Mouse (Mus musculus) heart, adult 9 months (tissue): ENCODE measurements around the gene R3hdml.
A peak's percentile ranks its signal among the peaks of the same experiment; 100 is the strongest.
"Not testable (repeated sequence)": the region's sequence is repeated elsewhere in the genome, so short reads cannot be mapped to it uniquely, and the experiment has no call there.

Experiments used
- DNase-seq, 2 experiments: peaks; one replicate each; pipeline ENCODE4 v3.0.0; 2022; ENCODE audit warnings: low spot score in 2 of 2

Gene R3hdml

GRCm38 (mm10) chr2:163492018-163492417, at the start of gene R3hdml:
Gene R3hdml, plus strand, starts transcription at chr2:163492318.
- no peak for DNase-seq

GRCm38 (mm10) chr2:163443543-163443942, 48.6 kb upstream of the R3hdml start:
- DNase-seq, result peak; percentile 51 to 68

DNA sequence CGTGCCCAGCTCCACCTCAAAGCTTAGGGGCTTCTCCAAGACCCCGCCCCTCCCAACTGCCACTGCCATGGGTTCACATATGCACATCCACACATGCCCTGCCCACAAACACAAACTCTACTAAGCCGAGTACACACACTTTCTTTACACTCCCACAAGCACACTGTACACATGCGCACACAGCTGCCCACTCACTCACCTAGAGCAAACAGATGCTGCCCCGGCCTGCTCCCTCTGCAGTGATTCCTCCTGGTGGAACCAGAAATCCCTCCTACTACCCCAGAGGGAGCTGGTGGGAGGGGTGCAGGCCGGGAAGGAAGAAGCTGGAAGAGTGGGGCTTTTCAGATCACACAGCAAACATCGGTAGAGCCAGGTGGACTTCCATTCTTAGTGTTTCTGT, 48.1 kb upstream of the R3hdml start:
- DNase-seq, result no peak

GRCm38 (mm10) chr2:163447375-163447774, 44.7 kb upstream of the R3hdml start:
- DNase-seq, result no peak

GRCm38 (mm10) chr2:163449276-163449675, 42.8 kb upstream of the R3hdml start:
- no peak for DNase-seq

GRCm38 (mm10) chr2:163450668-163451295, 41.3 kb upstream of the R3hdml start:
- DNase-seq, result no peak

GRCm38 (mm10) chr2:163452738-163453137, 39.4 kb upstream of the R3hdml start:
- DNase-seq, result no peak

DNA sequence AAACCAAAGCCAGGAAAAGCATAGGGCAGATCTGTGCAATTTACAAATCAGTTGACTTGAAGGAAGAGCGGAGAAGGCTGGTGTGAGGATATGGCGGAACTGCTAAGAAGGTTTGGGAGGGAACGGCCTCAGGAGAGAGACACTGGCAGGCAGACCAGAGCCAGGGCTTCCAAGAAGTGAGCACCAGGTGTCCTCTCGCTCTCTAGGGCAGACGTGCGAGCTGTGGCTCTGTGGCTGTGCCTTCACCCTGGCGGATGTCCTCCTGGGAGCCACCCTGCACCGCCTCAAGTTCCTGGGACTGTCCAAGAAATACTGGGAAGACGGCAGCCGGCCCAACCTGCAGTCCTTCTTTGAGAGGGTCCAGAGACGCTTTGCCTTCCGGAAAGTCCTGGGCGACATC, 38.7 kb upstream of the R3hdml start:
- DNase-seq, result no peak

GRCm38 (mm10) chr2:163458539-163459265, 33.4 kb upstream of the R3hdml start:
- peak in 1 of 2 experiments; percentile 20 for DNase-seq

DNA sequence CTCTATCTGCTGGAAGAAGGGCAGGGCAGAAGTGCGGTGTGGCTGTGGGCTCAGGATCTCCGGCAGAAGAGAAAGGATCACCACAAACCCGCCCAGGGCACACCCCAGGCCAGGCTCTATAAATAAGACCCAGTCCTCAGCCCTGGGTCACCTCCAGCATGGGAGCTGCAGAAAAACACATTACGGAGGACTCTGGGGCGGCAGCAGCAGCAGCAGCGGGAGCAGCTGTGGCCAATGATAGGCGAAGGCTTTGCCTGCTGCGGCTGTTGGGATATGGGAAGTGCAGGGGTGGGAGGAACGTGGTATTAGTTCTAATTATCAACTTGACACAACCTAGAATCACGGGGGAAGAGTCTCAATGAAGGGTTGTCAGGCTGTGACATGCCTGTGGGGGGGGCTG, 32.7 kb upstream of the R3hdml start:
- DNase-seq, result no peak

DNA sequence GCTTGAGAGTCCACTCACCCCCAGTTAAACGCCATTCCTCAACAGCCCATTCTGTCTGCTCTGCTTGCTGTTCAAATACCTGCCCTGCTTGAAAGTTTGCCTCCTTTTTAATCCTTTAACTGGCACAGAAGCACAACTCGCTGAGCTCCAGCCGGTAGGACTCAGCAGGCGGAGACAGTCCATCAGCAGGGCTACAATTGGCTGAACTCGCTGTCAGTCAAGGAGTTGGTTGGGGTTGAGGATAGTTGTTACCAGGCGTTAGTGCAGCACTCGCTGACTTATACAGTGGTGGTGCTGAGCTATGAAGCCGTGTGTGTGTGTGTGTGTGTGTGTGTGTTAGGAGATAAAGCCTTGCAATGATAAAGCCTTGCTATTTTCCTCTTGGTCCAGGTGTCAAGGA, 31.5 kb upstream of the R3hdml start:
- no peak for DNase-seq

- not testable (repeated sequence) for DNase-seq
These were observed 30.8 kb upstream of the R3hdml start for GRCm38 (mm10) chr2:163461307-163461706.

DNA sequence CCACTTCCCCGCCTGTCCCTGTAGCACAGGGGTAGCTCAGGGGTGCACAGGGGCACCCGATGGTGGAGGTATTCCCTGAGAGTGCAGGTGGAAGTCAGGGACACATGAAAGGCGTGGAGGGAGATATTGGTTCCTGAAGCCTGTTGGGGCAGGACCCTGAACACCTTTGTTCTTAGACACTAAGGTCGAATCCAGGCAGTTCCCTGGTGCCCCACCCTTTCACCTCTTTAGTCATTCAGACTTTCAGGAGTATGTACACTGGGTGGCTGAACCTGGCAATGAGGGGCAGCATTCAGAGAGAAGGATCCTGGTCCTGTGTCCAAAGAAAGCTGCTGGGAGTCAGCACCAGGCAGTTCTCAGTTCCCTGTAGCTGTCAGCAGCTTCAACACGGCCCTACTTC, 29.7 kb upstream of the R3hdml start:
- no peak for DNase-seq

GRCm38 (mm10) chr2:163462801-163463200, 29.3 kb upstream of the R3hdml start:
- no peak for DNase-seq

GRCm38 (mm10) chr2:163463251-163463769, 28.8 kb upstream of the R3hdml start:
- no peak for DNase-seq

DNA sequence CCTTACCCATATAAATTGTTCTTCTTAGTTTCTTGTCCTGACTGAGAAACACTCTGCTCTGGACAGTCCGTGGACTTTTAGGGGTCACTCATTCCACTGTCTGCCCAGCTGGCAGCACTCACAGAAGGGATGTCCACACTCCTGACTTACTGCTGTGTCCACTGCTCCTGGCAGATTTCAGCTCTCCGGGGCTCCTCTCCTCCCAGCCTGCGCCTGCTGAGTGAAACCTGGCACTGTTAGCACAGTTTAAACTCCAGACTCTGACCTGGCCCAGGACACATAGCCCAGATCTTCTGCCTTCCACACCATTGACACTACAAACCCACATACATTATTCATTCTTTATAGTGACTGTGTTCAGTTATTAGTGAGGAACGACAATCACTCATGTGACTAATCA, 28.1 kb upstream of the R3hdml start:
- DNase-seq, result no peak

DNA sequence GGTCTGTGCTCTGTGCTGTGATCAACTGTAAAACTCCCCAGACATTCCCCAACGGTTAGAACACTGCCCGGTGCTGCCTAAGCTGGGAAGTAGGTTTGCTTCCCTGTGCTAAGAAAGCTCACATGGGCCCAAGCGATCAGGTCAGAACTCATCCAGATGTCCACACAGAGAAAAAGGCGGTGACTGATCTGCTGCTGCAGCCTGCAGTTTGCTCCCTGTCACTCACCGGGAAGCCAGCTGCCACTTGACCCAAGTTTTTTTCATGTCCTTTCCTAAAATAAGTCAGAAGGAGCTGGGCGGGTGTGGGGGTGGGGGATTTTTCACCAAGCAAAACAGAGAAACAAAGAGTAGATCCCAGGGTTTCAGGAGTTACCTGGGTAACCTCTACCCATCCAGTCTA, 27.6 kb upstream of the R3hdml start:
- DNase-seq, result peak; percentile 32 to 40

DNA sequence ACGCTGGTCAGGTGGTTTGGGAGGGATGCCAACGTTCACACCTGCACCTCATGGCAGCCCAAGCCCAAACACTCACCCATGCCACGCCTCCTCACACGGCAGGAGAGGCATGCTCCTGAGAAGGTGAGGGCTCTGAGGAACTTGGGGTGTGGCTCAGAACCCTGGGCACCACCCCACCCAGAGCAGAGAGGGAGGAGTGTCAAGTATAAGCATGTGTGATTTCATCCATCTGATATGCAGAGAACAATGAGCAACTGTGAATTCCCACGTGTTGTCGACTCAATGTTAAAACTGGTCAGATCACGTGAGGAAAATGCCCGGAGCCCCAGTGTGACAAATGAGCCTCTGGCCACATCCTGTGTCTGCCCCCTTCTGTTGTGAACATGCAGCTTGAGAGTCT, 25.3 kb upstream of the R3hdml start:
- DNase-seq, result no peak

GRCm38 (mm10) chr2:163467585-163467984, 24.5 kb upstream of the R3hdml start:
- DNase-seq, result no peak

DNA sequence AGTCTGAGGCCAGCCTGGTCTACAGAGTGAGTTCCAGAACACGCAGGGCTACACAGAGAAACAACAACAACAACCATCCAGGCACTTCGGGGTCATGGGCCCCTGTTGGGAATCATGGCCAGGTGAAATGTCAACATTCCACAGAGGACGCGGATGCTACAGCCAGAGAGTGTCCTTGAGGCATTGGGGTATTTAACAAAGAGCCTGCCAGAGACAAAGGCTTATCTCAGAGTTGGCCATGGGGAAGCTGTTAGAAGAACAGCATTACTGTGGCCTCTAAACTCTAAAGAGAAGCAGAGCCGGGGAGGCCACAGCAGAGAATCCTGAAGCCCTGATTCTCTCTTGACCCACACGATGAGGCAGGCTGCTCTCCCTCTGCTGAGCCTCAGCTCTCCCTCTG, 23.3 kb upstream of the R3hdml start:
- DNase-seq, result no peak

GRCm38 (mm10) chr2:163469711-163470110, 22.4 kb upstream of the R3hdml start:
- DNase-seq, result no peak

GRCm38 (mm10) chr2:163471136-163471535, 21.0 kb upstream of the R3hdml start:
- DNase-seq, result peak; percentile 63 to 76
